Mouse (Mus musculus): ENCODE results near the gene Tshz2.

Tshz2 gene

GRCm38 (mm10) chr2:169862701-169863100, 229.9 kb downstream of the Tshz2 start:
- CTCF ChIA-PET: no interaction called here

GRCm38 (mm10) chr2:169869468-169869867, 236.7 kb downstream of the Tshz2 start:
- POLR2A ChIA-PET: no interaction called here

More at GRCm38 (mm10) chr2:169862701-169863100, 229.9 kb downstream of the Tshz2 start:
- POLR2A ChIA-PET: no interaction called here

GRCm38 (mm10) chr2:169870503-169870902, 237.7 kb downstream of the Tshz2 start:
- CTCF ChIA-PET: interaction anchor here in 1 of 4 experiments (0.6 kb wide), 1 partner anchor 32 kb away, joined by 4 read pairs; no protein-coding TSS in a partner anchor

More at GRCm38 (mm10) chr2:169869468-169869867, 236.7 kb downstream of the Tshz2 start:
- CTCF ChIA-PET: interaction anchor here in 2 of 4 experiments (0.6 to 1.6 kb wide), 2 partner anchors 174 to 260 kb away, joined by 4 to 14 read pairs; no protein-coding TSS in a partner anchor

GRCm38 (mm10) chr2:169871436-169872060, 238.7 kb downstream of the Tshz2 start:
- POLR2A ChIA-PET: interaction anchor here in 2 of 4 experiments (0.5 to 1.4 kb wide), 4 partner anchors 16 to 519 kb away, joined by 3 to 7 read pairs (median 4); no protein-coding TSS in a partner anchor

More at GRCm38 (mm10) chr2:169870503-169870902, 237.7 kb downstream of the Tshz2 start:
- POLR2A ChIA-PET: interaction anchor here in 2 of 4 experiments (0.6 to 1.4 kb wide), 3 partner anchors 17 to 255 kb away, joined by 3 to 4 read pairs (median 3); no protein-coding TSS in a partner anchor

GRCm38 (mm10) chr2:169873442-169873841, 240.6 kb downstream of the Tshz2 start:
- CTCF ChIA-PET: interaction anchor here in 1 of 4 experiments (0.6 kb wide), 1 partner anchor 104 kb away, joined by 4 read pairs; no protein-coding TSS in a partner anchor
- POLR2A ChIA-PET: no interaction called here

More at GRCm38 (mm10) chr2:169871436-169872060, 238.7 kb downstream of the Tshz2 start:
- CTCF ChIA-PET: no interaction called here

- ChIA-PET CTCF (interaction anchor here in 3 of 4 experiments (0.6 to 1.2 kb wide), 6 partner anchors 27 to 527 kb away, joined by 3 to 4 read pairs (median 3); no protein-coding TSS in a partner anchor), POLR2A (interaction anchor here in 3 of 4 experiments (0.6 to 1.7 kb wide), 8 partner anchors 17 to 1346 kb away, joined by 3 to 8 read pairs (median 3); no protein-coding TSS in a partner anchor)
These were observed 255.1 kb downstream of the Tshz2 start for GRCm38 (mm10) chr2:169887921-169888320.

- CTCF ChIA-PET: interaction anchor here in 3 of 4 experiments (0.6 to 0.7 kb wide), 5 partner anchors 15 to 1137 kb away, joined by 4 to 7 read pairs (median 5); no protein-coding TSS in a partner anchor
- POLR2A ChIA-PET: interaction anchor here in 2 of 4 experiments (0.7 kb wide), 5 partner anchors 15 to 561 kb away, joined by 3 to 5 read pairs (median 3); no protein-coding TSS in a partner anchor
These were observed 259.7 kb downstream of the Tshz2 start for GRCm38 (mm10) chr2:169892441-169893038.

GRCm38 (mm10) chr2:169902896-169903295, 270.1 kb downstream of the Tshz2 start:
- CTCF ChIA-PET: interaction anchor here in 1 of 4 experiments (0.7 kb wide), 1 partner anchor 1562 kb away, joined by 3 read pairs; no protein-coding TSS in a partner anchor
- POLR2A ChIA-PET: no interaction called here

- POLR2A ChIA-PET: no interaction called here
- CTCF ChIA-PET: interaction anchor here in 1 of 4 experiments (0.6 kb wide), 1 partner anchor 868 kb away, joined by 3 read pairs; no protein-coding TSS in a partner anchor
These were observed 273.6 kb downstream of the Tshz2 start for GRCm38 (mm10) chr2:169906396-169906795.

GRCm38 (mm10) chr2:169907979-169908378, 275.2 kb downstream of the Tshz2 start:
- ChIA-PET CTCF (interaction anchor here in 3 of 4 experiments (0.6 to 0.7 kb wide), 3 partner anchors 28 to 694 kb away, joined by 3 to 14 read pairs (median 3); partner anchors contain the start of gene 4930470P17Rik (in 1 of the 3)), POLR2A (interaction anchor here in 3 of 4 experiments (0.7 to 1.4 kb wide), 4 partner anchors 9 to 1611 kb away, joined by 3 to 4 read pairs (median 3); no protein-coding TSS in a partner anchor)

- CTCF ChIA-PET: no interaction called here
- POLR2A ChIA-PET: interaction anchor here in 1 of 4 experiments (1.0 kb wide), 1 partner anchor 10 kb away, joined by 3 read pairs; no protein-coding TSS in a partner anchor
These were observed 277.8 kb downstream of the Tshz2 start for GRCm38 (mm10) chr2:169910606-169911005.

- POLR2A ChIA-PET: no interaction called here
- CTCF ChIA-PET: no interaction called here
These were observed 280.0 kb downstream of the Tshz2 start for GRCm38 (mm10) chr2:169912826-169913225.

- POLR2A ChIA-PET: interaction anchor here in 3 of 4 experiments (0.5 to 1.3 kb wide), 12 partner anchors 10 to 938 kb away, joined by 3 to 10 read pairs (median 3); no protein-coding TSS in a partner anchor
- CTCF ChIA-PET: interaction anchor here in 3 of 4 experiments (0.6 to 1.1 kb wide), 6 partner anchors 13 to 575 kb away, joined by 3 to 9 read pairs (median 3); no protein-coding TSS in a partner anchor
These were observed 282.1 kb downstream of the Tshz2 start for GRCm38 (mm10) chr2:169914903-169915302.

- POLR2A ChIA-PET: interaction anchor here in 2 of 4 experiments (0.6 to 1.3 kb wide), 6 partner anchors 14 to 128 kb away, joined by 3 to 10 read pairs (median 4); no protein-coding TSS in a partner anchor
- CTCF ChIA-PET: interaction anchor here in 3 of 4 experiments (0.6 to 1.1 kb wide), 4 partner anchors 27 to 574 kb away, joined by 3 to 9 read pairs (median 3); no protein-coding TSS in a partner anchor
These were observed 282.5 kb downstream of the Tshz2 start for GRCm38 (mm10) chr2:169915326-169915725.

GRCm38 (mm10) chr2:169919111-169919695, 286.4 kb downstream of the Tshz2 start:
- CTCF ChIA-PET: interaction anchor here in 1 of 4 experiments (0.5 to 0.7 kb wide), 2 partner anchors 77 to 159 kb away, joined by 3 read pairs; no protein-coding TSS in a partner anchor
- POLR2A ChIA-PET: interaction anchor here in 3 of 4 experiments (0.6 to 1.5 kb wide), 6 partner anchors 10 to 1963 kb away, joined by 3 to 7 read pairs (median 3); no protein-coding TSS in a partner anchor

- CTCF ChIA-PET: no interaction called here
- POLR2A ChIA-PET: interaction anchor here in 2 of 4 experiments (0.5 to 1.2 kb wide), 2 partner anchors 10 to 592 kb away, joined by 3 to 4 read pairs; no protein-coding TSS in a partner anchor
These were observed 291.5 kb downstream of the Tshz2 start for GRCm38 (mm10) chr2:169924177-169924810.

- POLR2A ChIA-PET: interaction anchor here in 1 of 4 experiments (1.2 to 1.5 kb wide), 2 partner anchors 9 to 11 kb away, joined by 3 read pairs; no protein-coding TSS in a partner anchor
- CTCF ChIA-PET: interaction anchor here in 1 of 4 experiments (0.6 kb wide), 1 partner anchor 17 kb away, joined by 4 read pairs; no protein-coding TSS in a partner anchor
These were observed 292.7 kb downstream of the Tshz2 start for GRCm38 (mm10) chr2:169925466-169925865.
